8 mouse cellular contexts compared by ENCODE assay signal in genomic region chr5:72269652-72270051, GRCm38 (mm10).
A peak's percentile ranks its signal among the peaks of the same experiment; 100 is the strongest.
DNase-seq lines count a peak whose midpoint lies in the region; ATAC-seq and TF ChIP-seq lines count a peak whose summit lies in the region.

No protein-coding gene starts in this region.

- no peak overlapping the region for H3K4me2 ChIP-seq in hindbrain, embryonic 16.5 days (ENCODE audit: low read length)
- no peak overlapping the region for H3K4me2 ChIP-seq in midbrain, embryonic 12.5 days (replicated peaks)
- no peak overlapping the region for H3K4me2 ChIP-seq in neural tube, embryonic 15.5 days

- H3K27me3 ChIP-seq in hindbrain, embryonic 10.5 days (ENCODE audit: insufficient read depth, poor library complexity, severe bottlenecking) = no peaks in the 10 kb centered on the region
- H3K27me3 ChIP-seq in hindbrain, embryonic 16.5 days (replicated peaks; ENCODE audit: control insufficient read depth, insufficient read depth, low read length) = no peaks in the 10 kb centered on the region
- H3K27me3 ChIP-seq in midbrain, embryonic 12.5 days = no peaks in the 10 kb centered on the region
- H3K27me3 ChIP-seq in thymus, adult 2 months (ENCODE audit: control insufficient read depth, insufficient read depth, low read length) = no peaks in the 10 kb centered on the region
- no peaks in the 10 kb centered on the region for H3K27me3 ChIP-seq in neural tube, embryonic 15.5 days (replicated peaks)

- H3K9me3 ChIP-seq in hindbrain, embryonic 10.5 days = no peaks in the 10 kb centered on the region
- H3K9me3 ChIP-seq in hindbrain, embryonic 16.5 days (ENCODE audit: control insufficient read depth, low read length) = no peaks in the 10 kb centered on the region
- no peaks in the 10 kb centered on the region for H3K9me3 ChIP-seq in midbrain, embryonic 12.5 days
- H3K9me3 ChIP-seq in neural tube, embryonic 15.5 days (replicated peaks) = no peaks in the 10 kb centered on the region

- TF ChIP-seq POLR2A in thymus, adult 2 months (IDR thresholded peaks at IDR 0.05; ENCODE audit: control insufficient read depth, extremely low read depth, insufficient read depth, low read length, poor library complexity) = no peak

- DNase-seq in hindbrain, embryonic 10.5 days (ENCODE audit: low spot score) = peak; percentile 3
- peak; percentile 29 for DNase-seq in thymus, postnatal 0 days (ENCODE audit: low spot score)
- DNase-seq in thymus, postnatal 4 days = no peak
- peak; percentile 14 for DNase-seq in brain, embryonic 18.5 days (ENCODE audit: low read depth, low spot score)
- no peak for DNase-seq in thymus, adult 2 months

- TF ChIP-seq CTCF in thymus, adult 2 months (IDR thresholded peaks at IDR 0.05; ENCODE audit: borderline replicate concordance, control insufficient read depth, extremely low read depth, insufficient read depth, low read length, poor library complexity) = no peak

- ATAC-seq in hindbrain, embryonic 16.5 days = no peak
- ATAC-seq in midbrain, embryonic 12.5 days (ENCODE audit: low FRiP score, low read depth) = peak; percentile 27; the same call in 1 of the 2 replicates
- no peak for ATAC-seq in neural tube, embryonic 15.5 days (ENCODE audit: low FRiP score)

- H3K36me3 ChIP-seq in hindbrain, embryonic 10.5 days = peaks cover 4% of the 10 kb centered on the region; the same call in 1 of the 2 replicates
- no peaks in the 10 kb centered on the region for H3K36me3 ChIP-seq in hindbrain, embryonic 16.5 days (ENCODE audit: control insufficient read depth, insufficient read depth, low read length)
- no peaks in the 10 kb centered on the region for H3K36me3 ChIP-seq in midbrain, embryonic 12.5 days
- H3K36me3 ChIP-seq in thymus, adult 2 months (ENCODE audit: control insufficient read depth, insufficient read depth, low read length) = no peaks in the 10 kb centered on the region
- no peaks in the 10 kb centered on the region for H3K36me3 ChIP-seq in neural tube, embryonic 15.5 days

- 67% methylated on average over 8 of the region's 8 CpGs for WGBS in hindbrain, embryonic 10.5 days
- 62% methylated on average over 8 of the region's 8 CpGs for WGBS in hindbrain, embryonic 16.5 days
- WGBS in midbrain, embryonic 12.5 days = 58% methylated on average over 8 of the region's 8 CpGs
- 76% methylated on average over 8 of the region's 8 CpGs for WGBS in thymus, adult 2 months
- 51% methylated on average over 8 of the region's 8 CpGs for WGBS in neural tube, embryonic 15.5 days

- H3K4me3 ChIP-seq in hindbrain, embryonic 10.5 days = no peak overlapping the region
- no peak overlapping the region for H3K4me3 ChIP-seq in hindbrain, embryonic 16.5 days (ENCODE audit: low read length)
- no peak overlapping the region for H3K4me3 ChIP-seq in midbrain, embryonic 12.5 days
- no peak overlapping the region for H3K4me3 ChIP-seq in thymus, adult 2 months (ENCODE audit: control insufficient read depth, insufficient read depth, low read length)
- no peak overlapping the region for H3K4me3 ChIP-seq in neural tube, embryonic 15.5 days (replicated peaks)

- no peaks in the 10 kb centered on the region for H3K4me1 ChIP-seq in hindbrain, embryonic 10.5 days (replicated peaks)
- H3K4me1 ChIP-seq in hindbrain, embryonic 16.5 days (ENCODE audit: control insufficient read depth, insufficient read depth, low read depth, low read length) = no peaks in the 10 kb centered on the region
- H3K4me1 ChIP-seq in midbrain, embryonic 12.5 days = no peaks in the 10 kb centered on the region; the same call in 1 of the 2 replicates
- no peaks in the 10 kb centered on the region for H3K4me1 ChIP-seq in thymus, adult 2 months (replicated peaks; ENCODE audit: control insufficient read depth, insufficient read depth, low read length)
- H3K4me1 ChIP-seq in neural tube, embryonic 15.5 days = no peaks in the 10 kb centered on the region

- H3K27ac ChIP-seq in hindbrain, embryonic 10.5 days = no peak overlapping the region
- H3K27ac ChIP-seq in hindbrain, embryonic 16.5 days (ENCODE audit: low read depth, low read length) = no peak overlapping the region
- H3K27ac ChIP-seq in midbrain, embryonic 12.5 days (replicated peaks) = no peak overlapping the region
- no peak overlapping the region for H3K27ac ChIP-seq in thymus, adult 2 months (ENCODE audit: control insufficient read depth, insufficient read depth, low read length)
- no peak overlapping the region for H3K27ac ChIP-seq in neural tube, embryonic 15.5 days (replicated peaks)

- no peak overlapping the region for H3K9ac ChIP-seq in hindbrain, embryonic 16.5 days (ENCODE audit: low read depth, low read length)
- no peak overlapping the region for H3K9ac ChIP-seq in midbrain, embryonic 12.5 days (replicated peaks)
- no peak overlapping the region for H3K9ac ChIP-seq in neural tube, embryonic 15.5 days (replicated peaks)

Comparison
In these comparisons a context has a peak if more than half of its experiments do, and no peak if none do; other contexts are left out.
1. DNase-seq: peak in hindbrain, embryonic 10.5 days (single experiment), thymus, postnatal 0 days (single experiment) and brain, embryonic 18.5 days (single experiment); none in thymus, postnatal 4 days (single experiment) and thymus, adult 2 months (single experiment).